ENCODE assay signal across 8 mouse cellular contexts in the genomic region with DNA sequence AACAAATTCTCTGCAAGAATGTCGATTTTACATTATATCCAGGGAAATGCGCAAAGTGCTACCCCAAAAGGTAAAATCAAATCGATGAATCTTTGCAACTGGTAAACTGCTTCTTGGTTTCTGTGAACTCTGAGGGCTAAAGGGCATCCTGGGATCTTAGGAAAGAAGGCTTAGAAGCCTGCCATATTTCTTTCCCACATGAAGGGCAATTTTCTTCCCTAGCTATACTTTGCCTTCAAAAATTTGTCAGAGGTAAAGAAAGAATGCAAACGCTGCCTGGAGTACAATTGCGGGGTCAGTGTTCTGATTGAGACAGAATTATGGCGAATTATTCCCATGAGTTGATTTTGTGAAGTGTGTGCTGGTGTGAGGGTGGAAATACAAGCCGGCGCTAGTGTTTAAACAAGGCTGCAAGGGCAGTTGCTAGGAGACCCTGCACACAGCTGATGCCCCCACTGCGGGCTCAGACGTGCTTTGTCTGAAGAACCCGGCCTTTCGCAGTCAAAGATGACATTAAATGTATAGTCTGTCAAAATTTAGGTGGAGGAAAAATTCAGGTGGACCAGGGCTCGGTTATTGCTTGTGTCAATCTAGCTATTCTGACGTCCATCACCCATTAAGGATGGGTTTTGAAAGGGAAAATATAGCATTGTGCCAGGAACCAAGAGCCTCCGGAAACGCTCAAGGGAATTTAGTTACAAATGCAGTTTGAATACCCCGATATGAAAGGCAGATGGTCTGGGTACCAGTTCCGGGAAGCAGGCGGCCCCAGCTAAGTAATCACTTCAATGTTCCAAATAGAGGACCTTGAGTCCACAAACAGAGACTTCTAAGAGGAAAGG. TPM values are rescaled to one million over a fixed set of nuclear protein-coding genes. Genes with fewer than 3 reads are reported as not detected.
A peak's percentile ranks its signal among the peaks of the same experiment; 100 is the strongest.
DNase-seq lines count a peak whose midpoint lies in the region; ATAC-seq lines count a peak whose summit lies in the region.

A gene (plus strand): TSS at position 51 of the 842 bp plus-strand sequence.

- 9% methylated on average over 19 of the region's 19 CpGs for WGBS in heart, embryonic 14.5 days

- H3K9me3 ChIP-seq in heart, embryonic 14.5 days (ENCODE audit: control insufficient read depth, low read length): no peaks in the 10 kb centered on the region

- H3K27me3 ChIP-seq in heart, embryonic 14.5 days (ENCODE audit: control insufficient read depth, insufficient read depth, low read length): no peaks in the 10 kb centered on the region

- no peak for ATAC-seq in heart, embryonic 14.5 days (ENCODE audit: insufficient number of reproducible peaks, insufficient read depth, low FRiP score, low read depth)
- ATAC-seq in megakaryocyte, adult 5-6 weeks (ENCODE audit: poor library complexity, severe bottlenecking): peak; percentile 19; the same call in 1 of the 2 replicates

- DNase-seq in heart, adult 8-10 months (ENCODE audit: low spot score): no peak
- peak; percentile 85 for DNase-seq in embryo, embryonic 10.5 days (ENCODE audit: low spot score)
- no peak for DNase-seq in heart, postnatal 4 days
- no peak for DNase-seq in T-cell, adult 2 months (ENCODE audit: low spot score)
- DNase-seq in left cerebral cortex, adult 9 months (ENCODE audit: low spot score in 2 of 2): no peak
- DNase-seq in adrenal gland, adult 2 months: no peak

- peaks cover 4 to 11% of the 10 kb centered on the region in 2 experiments for H3K4me1 ChIP-seq in heart, embryonic 14.5 days (ENCODE audit: control insufficient read depth in 2 of 2, insufficient read depth in 2 of 2, low read length in 2 of 2)

- peak within 1 kb of the TSS; percentile 86 for H3K4me2 ChIP-seq in heart, embryonic 14.5 days (ENCODE audit: low read length)

- peak within 1 kb of the TSS; percentile 33 to 38 for H3K27ac ChIP-seq in heart, embryonic 14.5 days (replicated peaks in 1 of 2; ENCODE audit: control insufficient read depth in 1 of 2, insufficient read depth in 1 of 2, low read depth in 2 of 2, low read length in 2 of 2)

- no peaks in the 10 kb centered on the region for H3K36me3 ChIP-seq in heart, embryonic 14.5 days (ENCODE audit: control insufficient read depth, insufficient read depth, low read length)

- H3K9ac ChIP-seq in heart, embryonic 14.5 days (ENCODE audit: low read length): peak within 1 kb of the TSS; percentile 71

- peak within 1 kb of the TSS; percentile 44 to 45 for H3K4me3 ChIP-seq in heart, embryonic 14.5 days (ENCODE audit: control insufficient read depth in 1 of 2, insufficient read depth in 1 of 2, low read depth in 1 of 2, low read length in 2 of 2)

RNA-seq across cellular contexts. Expression of the gene that starts here (rescaled TPM):
- polyA plus RNA-seq in heart, embryonic 14.5 days (2014; fragmentation: Nextera tagmentation; extraction: Ambion mirVana): 33.8 and 36.8 TPM in 2 replicates
- total RNA-seq in heart, adult 8-10 months (2022): 1 to 10 TPM; 4.6 to 7.3 (median 5.6) TPM
- total RNA-seq in heart, postnatal 4 days (2021): 10 to 100 TPM; 10.6 to 15.5 TPM
- not detected in 2 replicates for total RNA-seq in megakaryocyte, adult 5-6 weeks (2015)
- total RNA-seq in megakaryocyte, adult 5-6 weeks (2017): 0.04 TPM in 1 of 2 replicates, not detected in the other
- 1 to 10 TPM; 1.6 to 2.4 TPM for total RNA-seq in adrenal gland, adult 2 months (2021)
- polyA plus RNA-seq in adrenal gland, adult 2 months (2012; rRNA removed): 0.68 and 1.8 TPM in 2 replicates

Comparison
In these comparisons a context has a peak if more than half of its experiments do, and no peak if none do; other contexts are left out.
1. RNA of the gene that starts here (polyA plus RNA-seq): 33.8 to 36.8 TPM in heart, embryonic 14.5 days; 0.68 to 1.8 TPM in adrenal gland, adult 2 months; every median in the first group is over 10 times any median in the second.
2. Peak in ATAC-seq in megakaryocyte, adult 5-6 weeks; RNA of the gene not detected or under 1 TPM.